Mouse (Mus musculus) erythroid progenitor cell, adult 5-6 weeks (primary cell): ENCODE data around the gene Rps15. TPM values are rescaled to one million over a fixed set of nuclear protein-coding genes. Genes with fewer than 3 reads are reported as not detected.

Experiments used
- ATAC-seq: replicated peaks from 2 replicates; pipeline ENCODE4 v1.8.0; 2016; ENCODE audit warnings: moderate number of reproducible peaks, mild to moderate bottlenecking, moderate TSS enrichment, inconsistent platforms; ENCODE audit not compliant: poor library complexity, low FRiP score, severe bottlenecking
- total RNA-seq, 2 experiments: library from RNA; stranded (forward) in 1 of 2; stranded (reverse) in 1 of 2; fragments of 150-400 nt in 1 of 2; fragments of 186-747, 209-891 nt in 1 of 2; gene quantifications; 2 replicates each; pipeline versions ENCODE4 v1.2.3 to v1.2.4; 2015 to 2017; ENCODE audit warnings: low replicate concordance in 2 of 2

Gene Rps15
- total RNA-seq, 2 experiments from 2014 or later: 668 to 689 TPM

DNA sequence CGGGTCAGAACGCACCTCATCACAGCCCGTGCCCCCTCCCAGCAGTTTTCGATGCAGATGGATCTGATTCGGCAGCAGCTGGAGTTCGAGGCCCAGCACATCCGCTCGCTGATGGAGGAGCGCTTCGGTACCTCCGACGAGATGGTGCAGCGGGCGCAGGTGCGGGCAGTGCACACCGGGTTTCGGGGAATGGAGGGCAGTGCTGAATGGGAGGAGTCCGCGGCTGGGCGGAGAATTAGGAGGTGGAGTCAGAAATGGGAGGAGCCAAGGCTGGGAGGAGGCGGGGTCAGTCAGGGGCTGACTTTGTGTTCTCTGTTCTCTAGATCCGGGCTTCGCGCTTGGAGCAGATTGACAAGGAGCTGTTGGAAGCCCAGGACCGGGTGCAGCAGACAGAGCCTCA lies 12.6 kb downstream of the Rps15 start:
- ATAC-seq: peak; percentile 44; the same call in 1 of the 2 replicates

DNA sequence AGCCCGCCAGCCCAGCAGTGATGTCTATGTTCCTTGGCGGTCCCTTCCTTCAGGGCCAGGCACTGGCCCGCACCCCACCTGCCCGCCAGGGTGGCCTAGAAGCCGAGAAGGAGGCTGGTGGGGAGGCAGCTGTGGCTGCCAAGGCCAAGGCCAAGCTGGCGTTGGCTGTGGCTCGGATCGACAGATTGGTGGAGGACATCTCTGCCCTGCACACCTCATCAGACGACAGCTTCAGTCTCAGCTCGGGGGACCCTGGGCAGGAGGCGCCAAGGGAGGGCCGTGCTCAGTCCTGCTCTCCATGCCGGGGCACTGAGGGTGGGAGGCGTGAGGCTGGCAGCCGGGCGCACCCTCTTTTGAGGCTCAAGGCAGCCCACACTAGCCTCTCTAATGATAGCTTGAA lies 19.3 kb downstream of the Rps15 start:
- no peak for ATAC-seq

GRCm38 (mm10) chr10:80312586-80313504 lies 20.6 kb downstream of the Rps15 start:
- ATAC-seq: no peak

GRCm38 (mm10) chr10:80313627-80314201 lies 21.5 kb downstream of the Rps15 start:
- ATAC-seq: no peak

DNA sequence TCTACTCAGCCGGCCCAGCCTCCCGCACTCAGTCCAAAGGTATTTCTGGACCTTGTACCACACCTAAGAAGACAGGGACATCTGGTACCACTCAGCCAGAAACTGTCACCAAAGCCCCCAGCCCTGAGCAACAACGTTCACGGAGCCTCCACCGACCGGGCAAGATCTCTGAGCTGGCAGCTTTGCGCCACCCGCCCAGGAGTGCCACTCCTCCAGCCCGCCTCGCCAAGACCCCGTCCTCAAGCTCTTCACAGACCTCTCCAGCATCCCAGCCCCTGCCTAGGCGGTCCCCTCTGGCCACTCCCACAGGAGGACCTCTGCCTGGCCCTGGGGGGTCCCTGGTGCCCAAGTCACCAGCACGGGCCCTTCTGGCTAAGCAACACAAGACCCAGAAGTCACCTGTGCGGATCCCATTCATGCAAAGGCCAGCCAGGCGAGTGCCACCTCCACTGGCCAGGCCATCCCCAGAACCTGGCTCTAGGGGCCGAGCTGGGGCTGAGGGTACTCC lies 22.3 kb downstream of the Rps15 start:
- ATAC-seq: no peak

GRCm38 (mm10) chr10:80315315-80315714 lies 23.1 kb downstream of the Rps15 start:
- ATAC-seq: no peak

DNA sequence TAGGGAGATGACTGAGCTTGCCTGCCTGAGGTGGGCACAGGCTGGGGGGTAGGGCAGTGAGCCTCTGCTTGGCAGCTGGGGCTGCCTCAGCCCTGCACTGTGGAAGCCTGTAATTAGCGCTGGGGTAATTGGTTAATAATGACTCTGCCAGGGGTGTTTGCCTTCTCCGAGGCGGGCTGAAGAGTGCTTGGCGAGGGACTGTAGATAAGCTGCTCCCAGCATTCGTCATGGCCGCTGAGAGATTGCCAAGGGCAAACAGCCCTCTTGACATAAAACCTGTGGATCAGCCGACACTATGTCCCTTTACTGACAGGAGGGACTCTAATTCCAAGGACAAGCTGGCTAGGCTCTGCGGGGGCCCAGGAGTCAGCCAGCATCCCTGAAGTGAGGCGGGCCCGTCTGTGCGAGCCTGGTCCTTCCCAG lies 24.1 kb downstream of the Rps15 start:
- ATAC-seq: no peak

DNA sequence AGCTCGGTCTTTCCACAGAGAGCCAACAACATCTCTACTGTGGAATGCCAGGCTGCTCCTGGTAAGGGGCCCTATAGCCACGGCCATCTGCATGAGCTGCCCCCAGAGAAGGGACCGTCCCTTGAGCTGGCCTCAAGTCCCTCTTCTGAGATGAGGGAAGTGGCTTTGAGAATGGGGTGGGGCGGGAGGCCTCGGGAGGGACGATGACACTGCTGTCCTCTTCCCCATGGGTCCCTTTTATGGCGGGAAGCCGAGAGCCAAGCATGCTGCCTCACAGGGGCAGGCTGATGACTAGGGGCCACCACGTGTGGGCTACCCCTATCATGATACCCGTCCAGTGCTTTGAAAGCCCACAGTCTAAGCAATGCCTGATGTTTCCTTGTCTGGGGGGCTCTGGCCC lies 24.8 kb downstream of the Rps15 start:
- ATAC-seq: no peak

- peak; percentile 82 for ATAC-seq
Observed at GRCm38 (mm10) chr10:80320340-80320760, 28.1 kb downstream of the Rps15 start, which contains the start of gene 2310011J03Rik. TSS of gene 2310011J03Rik (minus strand) at chr10:80320537.

DNA sequence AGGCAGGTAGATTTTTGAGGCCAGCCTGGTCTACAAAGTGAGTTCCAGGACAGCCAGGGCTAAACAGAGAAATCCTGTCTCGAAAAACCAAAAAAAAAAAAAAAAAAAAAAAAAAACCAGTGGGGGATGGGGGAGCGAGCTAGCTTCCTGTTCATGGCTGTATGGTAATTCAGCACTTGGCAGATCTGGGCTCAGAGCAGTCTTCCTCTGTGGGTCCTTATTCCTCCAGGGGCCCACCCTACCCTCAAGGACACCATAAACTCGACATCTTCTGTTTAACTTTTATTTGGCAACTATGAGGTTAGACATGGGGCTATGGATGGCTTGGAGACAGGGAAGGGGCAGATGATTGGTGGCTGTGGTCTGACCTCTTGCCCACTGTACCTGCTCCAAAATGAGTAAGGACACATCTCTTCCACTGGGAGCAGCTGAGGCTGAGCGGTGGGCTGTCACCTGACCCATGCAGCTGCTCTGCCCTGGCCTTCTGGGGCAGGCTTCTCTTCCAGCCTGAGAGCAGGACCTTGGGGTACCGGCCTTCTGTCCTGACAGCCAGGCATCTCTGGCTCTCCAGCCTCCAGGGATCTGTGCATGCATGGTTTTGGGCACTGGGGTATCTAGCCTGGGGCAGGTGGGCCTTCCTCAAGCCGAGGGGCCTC lies 28.9 kb downstream of the Rps15 start:
- ATAC-seq: no peak

- ATAC-seq: no peak
Observed at GRCm38 (mm10) chr10:80321670-80322581, 29.7 kb downstream of the Rps15 start.

DNA sequence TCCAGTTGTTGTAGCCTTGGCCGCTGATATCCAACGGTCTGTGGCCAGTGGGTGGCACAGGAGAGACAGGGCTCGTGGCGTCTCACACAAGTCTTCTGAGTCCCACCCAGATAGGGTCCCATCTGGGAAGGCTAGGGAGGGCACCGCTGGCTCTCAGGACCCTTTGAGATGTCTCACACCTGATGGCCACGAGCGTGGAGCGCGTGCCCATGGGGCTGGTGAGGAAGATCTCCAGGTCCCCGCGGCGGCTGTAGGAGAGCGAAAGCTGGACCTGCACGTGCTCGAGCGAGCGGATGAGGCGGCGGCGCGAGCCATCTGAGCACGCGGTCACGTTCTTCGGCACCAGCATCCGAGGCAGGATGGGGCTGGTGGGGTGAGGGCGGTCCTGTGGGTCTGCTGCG lies 30.6 kb downstream of the Rps15 start:
- no peak for ATAC-seq

GRCm38 (mm10) chr10:80323261-80324119 lies 31.2 kb downstream of the Rps15 start:
- ATAC-seq: peak; percentile 63

GRCm38 (mm10) chr10:80324120-80325037 lies 32.1 kb downstream of the Rps15 start:
- ATAC-seq: no peak

DNA sequence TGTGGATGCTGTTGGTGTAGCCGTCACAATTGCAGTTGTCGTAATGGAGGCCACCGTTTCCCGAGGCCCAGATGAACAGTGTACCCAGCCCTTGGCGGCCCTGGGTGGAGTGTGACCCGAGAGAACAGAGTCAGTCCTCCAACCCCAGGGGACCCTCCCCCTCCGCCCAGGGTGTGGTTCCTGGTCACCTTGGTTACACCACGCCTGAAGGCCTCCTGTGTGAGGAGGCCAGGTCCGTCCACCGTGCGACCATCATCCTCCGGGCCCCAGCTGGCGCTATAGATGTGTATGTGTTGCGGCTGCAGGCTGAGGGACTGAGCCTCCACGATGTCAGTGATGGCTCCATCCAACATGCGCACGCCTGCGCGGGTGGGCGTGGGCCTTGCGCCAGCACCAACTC lies 32.8 kb downstream of the Rps15 start:
- no peak for ATAC-seq

DNA sequence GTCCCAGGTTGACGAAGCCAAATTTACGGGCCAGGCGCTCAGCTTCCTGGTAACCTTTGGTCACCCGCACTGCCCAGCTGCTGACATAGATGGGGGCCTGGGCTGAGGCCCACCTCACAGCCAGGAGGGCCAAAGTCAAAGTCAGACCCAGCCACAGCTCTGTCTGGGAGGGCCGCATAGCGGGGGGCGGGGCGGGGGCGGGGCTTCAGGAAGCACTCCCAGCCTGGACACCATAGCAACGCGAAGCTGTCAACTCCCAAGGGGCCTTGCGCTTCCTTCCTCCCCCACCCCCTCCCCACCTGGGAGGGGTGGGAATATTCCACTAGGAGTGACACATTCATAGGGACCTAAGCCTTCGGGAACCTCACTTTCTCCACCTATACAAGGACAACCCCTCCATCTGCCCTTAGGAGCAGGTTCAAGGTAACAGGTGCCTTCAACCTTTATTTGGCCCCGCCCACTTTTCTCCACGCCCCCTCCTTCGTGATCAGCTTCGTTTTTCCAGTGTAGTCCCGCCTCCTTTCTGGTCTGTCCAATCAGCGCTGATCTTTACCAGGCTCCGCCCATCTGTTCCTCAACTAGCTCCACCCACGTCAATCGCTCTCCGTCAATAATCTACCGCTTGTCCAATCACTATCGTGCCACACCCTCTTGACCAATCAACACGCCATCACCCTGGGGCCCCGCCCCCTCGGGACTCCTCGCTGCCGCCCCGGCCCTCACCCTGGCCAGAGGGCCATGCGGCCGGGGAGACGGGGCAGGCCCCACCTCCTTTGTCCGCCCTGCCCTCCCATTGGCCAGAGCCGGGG lies 37.2 kb downstream of the Rps15 start, which contains the start of the genes Pcsk4 and Reep6:
Pcsk4 (minus strand) TSS at position 226 of the 809 bp plus-strand sequence.
Reep6 (plus strand) TSS at position 681 of the 809 bp plus-strand sequence.
- peak; percentile 76 for ATAC-seq
